Mouse (Mus musculus): ENCODE measurements around the gene Tceanc2. TPM values are rescaled to one million over a fixed set of nuclear protein-coding genes. Genes with fewer than 3 reads are reported as not detected.

Tceanc2 gene
- polyA plus RNA-seq, 1 experiment: 15.6 TPM

- no peak for TF ChIP-seq USF1 (IDR thresholded peaks at IDR 0.05; ENCODE audit: low read depth)
- no peak for TF ChIP-seq FOSL1 (IDR thresholded peaks at IDR 0.05; ENCODE audit: insufficient read depth, low read length, poor library complexity, severe bottlenecking)
- no peak for TF ChIP-seq MAX (IDR thresholded peaks at IDR 0.05)
- TF ChIP-seq MYOD1 (IDR thresholded peaks at IDR 0.05; ENCODE audit: control insufficient read depth, insufficient read length, low read depth): no peak
- TF ChIP-seq CTCF (IDR thresholded peaks at IDR 0.05; ENCODE audit: control insufficient read depth, insufficient read depth, insufficient read length): no peak
- TF ChIP-seq MYOG (IDR thresholded peaks at IDR 0.05; ENCODE audit: control insufficient read depth, extremely low read depth, insufficient read length): no peak
- no peak for TF ChIP-seq CEBPB (IDR thresholded peaks at IDR 0.05; ENCODE audit: low read depth)
- no peaks in the 10 kb centered on the region for H3K79me2 ChIP-seq (ENCODE audit: control insufficient read depth, insufficient read depth)
- peaks cover 12% of the 10 kb centered on the region for H3K27me3 ChIP-seq (ENCODE audit: control insufficient read depth, insufficient read depth, insufficient read length)
- no peak overlapping the region for H3K4me3 ChIP-seq (ENCODE audit: insufficient read depth, poor library complexity, severe bottlenecking)
- H3K79me3 ChIP-seq (ENCODE audit: low read depth): no peaks in the 10 kb centered on the region
- no peaks in the 10 kb centered on the region for H3K36me3 ChIP-seq (ENCODE audit: control insufficient read depth, insufficient read depth)
- H3ac ChIP-seq (ENCODE audit: control insufficient read depth, insufficient read length, low read depth): no peak overlapping the region
Measured at GRCm38 (mm10) chr4:107098375-107098774, 80.5 kb downstream of the Tceanc2 start.

DNA sequence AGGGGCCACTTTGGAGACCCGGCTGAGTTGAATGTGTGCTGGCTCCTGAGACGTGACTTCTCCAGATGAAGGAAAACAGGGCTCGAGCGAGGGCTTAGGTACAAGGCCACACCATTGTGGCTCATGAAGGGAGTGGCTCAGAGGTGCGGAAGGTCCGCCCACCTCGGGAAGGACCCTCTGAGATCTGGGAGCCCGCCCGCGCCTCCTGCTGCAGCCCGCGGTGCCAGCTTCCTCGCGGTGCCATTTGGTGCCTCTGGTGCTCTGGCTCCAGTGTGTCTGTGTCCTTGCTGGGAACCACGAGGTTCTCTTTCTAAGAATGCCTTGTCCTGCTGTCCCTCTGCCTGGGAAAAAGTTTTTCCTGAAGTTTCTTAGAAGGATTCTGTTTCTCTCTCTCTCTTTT is 81.0 kb downstream of the Tceanc2 start:
- H3K4me3 ChIP-seq (ENCODE audit: insufficient read depth, poor library complexity, severe bottlenecking): no peak overlapping the region
- no peaks in the 10 kb centered on the region for H3K79me2 ChIP-seq (ENCODE audit: control insufficient read depth, insufficient read depth)
- H3K27me3 ChIP-seq (ENCODE audit: control insufficient read depth, insufficient read depth, insufficient read length): peaks cover 9% of the 10 kb centered on the region
- no peak overlapping the region for H3ac ChIP-seq (ENCODE audit: control insufficient read depth, insufficient read length, low read depth)
- H3K36me3 ChIP-seq (ENCODE audit: control insufficient read depth, insufficient read depth): no peaks in the 10 kb centered on the region
- TF ChIP-seq MYOG (IDR thresholded peaks at IDR 0.05; ENCODE audit: control insufficient read depth, extremely low read depth, insufficient read length) (no peak), USF1 (IDR thresholded peaks at IDR 0.05; ENCODE audit: low read depth) (no peak), CTCF (IDR thresholded peaks at IDR 0.05; ENCODE audit: control insufficient read depth, insufficient read depth, insufficient read length) (no peak), MAX (IDR thresholded peaks at IDR 0.05) (no peak), MYOD1 (IDR thresholded peaks at IDR 0.05; ENCODE audit: control insufficient read depth, insufficient read length, low read depth) (no peak), FOSL1 (IDR thresholded peaks at IDR 0.05; ENCODE audit: insufficient read depth, low read length, poor library complexity, severe bottlenecking) (no peak), CEBPB (IDR thresholded peaks at IDR 0.05; ENCODE audit: low read depth) (no peak)
- H3K79me3 ChIP-seq (ENCODE audit: low read depth): no peaks in the 10 kb centered on the region

DNA sequence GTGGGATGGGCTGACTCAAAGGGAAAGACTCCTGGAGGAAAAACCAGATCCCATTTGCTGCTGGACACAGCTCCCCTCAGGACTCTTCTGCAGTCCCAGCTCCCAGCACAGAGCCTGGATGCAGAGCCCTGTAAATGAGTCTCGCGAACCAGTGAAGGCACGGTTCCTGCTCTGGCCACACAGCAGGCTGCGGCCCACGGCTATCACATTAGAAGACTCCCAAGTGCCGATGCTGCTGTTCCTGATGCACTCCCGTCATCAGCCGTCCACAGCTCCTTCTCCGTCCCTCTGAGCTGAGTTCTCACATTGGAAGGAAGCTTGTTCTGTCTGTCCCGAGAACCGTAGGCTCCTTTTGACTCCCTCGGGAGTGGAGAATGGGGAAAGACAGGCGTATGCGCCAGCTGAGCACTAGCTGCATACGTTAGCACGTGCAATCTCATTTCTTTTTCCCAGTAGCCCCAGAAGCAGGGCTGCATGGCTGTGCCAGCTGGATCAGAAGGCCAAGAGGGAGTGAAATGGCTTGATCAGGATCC is 82.0 kb downstream of the Tceanc2 start, which contains the start of gene Cdcp2:
TSS of gene Cdcp2 (plus strand) at position 51 of the 533 bp plus-strand sequence.
- Histone ChIP-seq H3K4me3 (ENCODE audit: insufficient read depth, poor library complexity, severe bottlenecking) (no peak within 1 kb of the TSS), H3ac (ENCODE audit: control insufficient read depth, insufficient read length, low read depth) (no peak within 1 kb of the TSS), H3K79me2 (ENCODE audit: control insufficient read depth, insufficient read depth) (no peaks in the 10 kb centered on the region), H3K79me3 (ENCODE audit: low read depth) (no peaks in the 10 kb centered on the region), H3K36me3 (ENCODE audit: control insufficient read depth, insufficient read depth) (no peaks in the 10 kb centered on the region), H3K27me3 (ENCODE audit: control insufficient read depth, insufficient read depth, insufficient read length) (peaks cover 5% of the 10 kb centered on the region)
- TF ChIP-seq USF1 (IDR thresholded peaks at IDR 0.05; ENCODE audit: low read depth) (no peak), FOSL1 (IDR thresholded peaks at IDR 0.05; ENCODE audit: insufficient read depth, low read length, poor library complexity, severe bottlenecking) (no peak), CTCF (IDR thresholded peaks at IDR 0.05; ENCODE audit: control insufficient read depth, insufficient read depth, insufficient read length) (no peak), CEBPB (IDR thresholded peaks at IDR 0.05; ENCODE audit: low read depth) (no peak), MYOD1 (IDR thresholded peaks at IDR 0.05; ENCODE audit: control insufficient read depth, insufficient read length, low read depth) (no peak), MAX (IDR thresholded peaks at IDR 0.05) (no peak), MYOG (IDR thresholded peaks at IDR 0.05; ENCODE audit: control insufficient read depth, extremely low read depth, insufficient read length) (no peak)

GRCm38 (mm10) chr4:107096043-107096442 is 82.9 kb downstream of the Tceanc2 start:
- Histone ChIP-seq H3K79me3 (ENCODE audit: low read depth) (no peaks in the 10 kb centered on the region), H3K79me2 (ENCODE audit: control insufficient read depth, insufficient read depth) (no peaks in the 10 kb centered on the region), H3K36me3 (ENCODE audit: control insufficient read depth, insufficient read depth) (no peaks in the 10 kb centered on the region), H3K27me3 (ENCODE audit: control insufficient read depth, insufficient read depth, insufficient read length) (peaks cover 5% of the 10 kb centered on the region), H3ac (ENCODE audit: control insufficient read depth, insufficient read length, low read depth) (no peak overlapping the region), H3K4me3 (ENCODE audit: insufficient read depth, poor library complexity, severe bottlenecking) (no peak overlapping the region)
- TF ChIP-seq CEBPB (IDR thresholded peaks at IDR 0.05; ENCODE audit: low read depth): no peak

- no peak overlapping the region for H3ac ChIP-seq (ENCODE audit: control insufficient read depth, insufficient read length, low read depth)
- no peaks in the 10 kb centered on the region for H3K36me3 ChIP-seq (ENCODE audit: control insufficient read depth, insufficient read depth)
- no peak for TF ChIP-seq FOSL1 (IDR thresholded peaks at IDR 0.05; ENCODE audit: insufficient read depth, low read length, poor library complexity, severe bottlenecking)
- TF ChIP-seq MAX (IDR thresholded peaks at IDR 0.05): no peak
- no peak for TF ChIP-seq MYOG (IDR thresholded peaks at IDR 0.05; ENCODE audit: control insufficient read depth, extremely low read depth, insufficient read length)
- TF ChIP-seq USF1 (IDR thresholded peaks at IDR 0.05; ENCODE audit: low read depth): no peak
- TF ChIP-seq CTCF (IDR thresholded peaks at IDR 0.05; ENCODE audit: control insufficient read depth, insufficient read depth, insufficient read length): no peak
- TF ChIP-seq MYOD1 (IDR thresholded peaks at IDR 0.05; ENCODE audit: control insufficient read depth, insufficient read length, low read depth): no peak
- TF ChIP-seq CEBPB (IDR thresholded peaks at IDR 0.05; ENCODE audit: low read depth): no peak
- peaks cover 8% of the 10 kb centered on the region for H3K27me3 ChIP-seq (ENCODE audit: control insufficient read depth, insufficient read depth, insufficient read length)
- no peaks in the 10 kb centered on the region for H3K79me2 ChIP-seq (ENCODE audit: control insufficient read depth, insufficient read depth)
- H3K79me3 ChIP-seq (ENCODE audit: low read depth): no peaks in the 10 kb centered on the region
- no peak overlapping the region for H3K4me3 ChIP-seq (ENCODE audit: insufficient read depth, poor library complexity, severe bottlenecking)
Measured at GRCm38 (mm10) chr4:107094484-107095187, 84.3 kb downstream of the Tceanc2 start.
